Mouse (Mus musculus) cerebellum, adult 2 months (tissue): Measurements from ENCODE around the gene Tsx.

Source experiments
- CTCF ChIP-seq: fragments of 200-500 bp; IDR thresholded peaks from 2 replicates; pipeline ENCODE4 v1.5.1; 2011; ENCODE audit warnings: low read depth, mild to moderate bottlenecking, control low read depth, low read length, moderate library complexity, borderline replicate concordance; ENCODE audit not compliant: insufficient read depth
- POLR2A ChIP-seq: fragments of 200-500 bp; IDR thresholded peaks from 2 replicates; pipeline ENCODE4 v1.6.1; 2011; ENCODE audit warnings: low read length, control low read depth, borderline replicate concordance; ENCODE audit not compliant: insufficient read depth

GRCm38 (mm10) chrX:103472346-103472745 is 58.1 kb downstream of the Tsx start:
- no peak for TF ChIP-seq POLR2A
- no peak for TF ChIP-seq CTCF
